Mouse (Mus musculus) liver, embryonic 14.5 days (tissue): Measurements from ENCODE around the gene Gm9821. TPM values are rescaled to one million over a fixed set of nuclear protein-coding genes. Genes with fewer than 3 reads are reported as not detected.
A peak's percentile ranks its signal among the peaks of the same experiment; 100 is the strongest.

Experiments
- ATAC-seq: fragments of 200-750 bp; cut with Nextera tagmentation; 2 replicates; pipeline ENCODE4 v1.8.0; 2017; ENCODE audit warnings: moderate number of reproducible peaks, mild to moderate bottlenecking, moderate library complexity; ENCODE audit not compliant: insufficient read depth
- DNase-seq, 3 experiments: peaks; one replicate each; pipeline ENCODE4 v3.0.0-alpha.2; 2012 to 2013; ENCODE audit warnings: low read depth in 3 of 3, low spot score in 3 of 3
- H3K27ac ChIP-seq: fragments of 300-500 bp; sonication (generic); 2 replicates; pipeline ENCODE4 v1.5.1; 2014; ENCODE audit warnings: moderate library complexity, mild to moderate bottlenecking, control low read depth, inconsistent platforms
- H3K27me3 ChIP-seq: fragments of 300-500 bp; sonication (generic); 2 replicates; pipeline ENCODE4 v1.6.1; 2014; ENCODE audit warnings: mild to moderate bottlenecking, low read length, moderate library complexity; ENCODE audit not compliant: control insufficient read depth, insufficient read depth
- H3K36me3 ChIP-seq: fragments of 300-500 bp; sonication (generic); replicated peaks from 2 replicates; pipeline ENCODE4 v1.6.1; 2014; ENCODE audit warnings: low read depth; ENCODE audit not compliant: control insufficient read depth, insufficient read depth
- H3K4me1 ChIP-seq, 2 experiments: fragments of 200-500 bp in 1 of 2; fragments of 300-500 bp in 1 of 2; sonication (generic) in 1 of 2; replicated peaks; 2 replicates each; pipeline ENCODE4 v1.6.1; 2012 to 2014; ENCODE audit warnings: antibody characterized with exemption in 1 of 2, inconsistent platforms in 1 of 2, low read length in 1 of 2; ENCODE audit not compliant: control insufficient read depth in 2 of 2, insufficient read depth in 2 of 2
- H3K4me2 ChIP-seq: fragments of 300-500 bp; sonication (generic); 2 replicates; pipeline ENCODE4 v1.6.1; 2014; ENCODE audit warnings: low read depth, mild to moderate bottlenecking, control low read depth, moderate library complexity
- H3K4me3 ChIP-seq, 2 experiments: fragments of 200-500 bp in 1 of 2; fragments of 300-500 bp in 1 of 2; sonication (generic) in 1 of 2; 2 replicates each; pipeline ENCODE4 v1.5.1; 2012 to 2014; ENCODE audit warnings: low read depth in 2 of 2, low read length in 2 of 2, mild to moderate bottlenecking in 2 of 2, control low read depth in 1 of 2, inconsistent platforms in 1 of 2, moderate library complexity in 1 of 2; ENCODE audit not compliant: insufficient read depth in 1 of 2
- H3K9ac ChIP-seq: fragments of 300-500 bp; sonication (generic); replicated peaks from 2 replicates; pipeline ENCODE4 v1.6.1; 2014; ENCODE audit warnings: mild to moderate bottlenecking, control low read depth, moderate library complexity
- H3K9me3 ChIP-seq: fragments of 300-500 bp; sonication (generic); 2 replicates; pipeline ENCODE4 v1.6.1; 2016; ENCODE audit warnings: low read length, mixed read lengths; ENCODE audit not compliant: control insufficient read depth
- CTCF ChIP-seq: IDR thresholded peaks from 2 replicates; pipeline ENCODE4 v1.5.1; 2016; ENCODE audit warnings: antibody characterized with exemption, low read depth, control low read depth
- EP300 ChIP-seq: IDR thresholded peaks from 2 replicates; pipeline ENCODE4 v1.6.1; 2016; ENCODE audit warnings: antibody characterized with exemption, low read depth
- WGBS: fragments of 180-500 bp; shearing (Covaris S2); extraction: QIAGEN DNeasy Blood & Tissue Kit; methylation state at CpG from one replicate; pipeline ENCODE4 v1.1.7; 2014; ENCODE audit not compliant: insufficient replicate concordance; 5-methylcytosine and 5-hydroxymethylcytosine counted together
- polyA plus RNA-seq, 2 experiments: library from polyadenylated mRNA; depleted of rRNA in 1 of 2; stranded (reverse) in 1 of 2; unstranded in 1 of 2; fragments of >200 nt; fragmentation: Nextera tagmentation in 1 of 2; extraction: Ambion mirVana in 1 of 2; gene quantifications; 2 replicates each; pipeline versions ENCODE4 v1.2.1 to v1.2.3; 2012 to 2014

Gene Gm9821
- polyA plus RNA-seq, 2 experiments: 0.01 to 0.63 TPM

DNA sequence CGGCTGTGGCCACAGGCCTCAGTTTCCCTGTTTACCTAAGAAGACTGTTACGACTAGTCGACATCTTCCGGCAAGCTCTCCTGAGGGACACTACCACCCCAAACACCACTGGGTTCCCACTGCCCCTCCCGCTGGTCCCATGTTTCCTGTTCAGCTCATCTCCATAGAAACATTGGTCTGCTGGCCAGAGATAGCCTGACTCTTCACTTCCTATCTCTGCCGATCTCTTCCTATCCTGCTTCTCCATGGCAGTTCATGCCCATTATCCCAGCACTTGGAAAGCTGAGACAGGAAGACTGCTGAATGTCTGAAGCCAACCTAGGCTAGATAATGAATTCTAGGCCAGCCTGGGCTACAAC, 2.6 kb downstream of the Gm9821 start:
- Histone ChIP-seq H3K9me3 (no peaks in the 10 kb centered on the region), H3K9ac (peak overlapping the region; percentile 63), H3K4me3 (peak overlapping the region; percentile 45 to 48), H3K36me3 (peaks cover 8% of the 10 kb centered on the region), H3K4me2 (peak overlapping the region; percentile 68), H3K4me1 (peaks cover 47 to 55% of the 10 kb centered on the region in 2 experiments), H3K27ac (peak overlapping the region; percentile 74), H3K27me3 (no peaks in the 10 kb centered on the region)
- DNase-seq (peak; percentile 63 to 70 (median 64)), ATAC-seq (peak; percentile 57)
- 5% methylated on average over 6 of the region's 6 CpGs for WGBS
- TF ChIP-seq CTCF (no peak), EP300 (peak; percentile 70)

DNA sequence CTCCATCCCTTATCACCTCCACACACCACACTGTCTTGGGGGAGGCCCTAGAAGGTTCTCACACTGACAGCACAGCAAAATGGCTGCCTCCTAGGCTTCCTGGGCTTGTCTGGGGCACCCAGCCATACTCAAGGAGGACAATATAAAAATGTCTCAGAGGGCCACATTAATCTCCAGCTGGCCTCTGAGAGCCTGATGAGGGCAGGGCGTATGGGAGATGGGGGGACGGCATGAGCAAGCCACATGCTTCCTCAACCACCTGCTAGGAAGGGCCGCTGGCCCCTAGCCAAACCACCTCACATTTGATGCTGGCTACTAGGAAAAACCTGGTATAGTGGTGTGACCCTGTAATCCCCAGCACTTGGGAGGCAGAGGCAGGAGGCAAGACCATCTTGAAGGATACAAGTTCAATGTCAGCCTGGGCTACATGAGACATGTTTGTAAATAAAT, 3.3 kb downstream of the Gm9821 start:
- peak overlapping the region; percentile 74 for H3K27ac ChIP-seq
- DNase-seq (no peak), ATAC-seq (peak; percentile 36)
- TF ChIP-seq CTCF: no peak
- no peak for TF ChIP-seq EP300
- no peaks in the 10 kb centered on the region for H3K27me3 ChIP-seq
- peaks cover 4% of the 10 kb centered on the region; the same call in 1 of the 2 replicates for H3K36me3 ChIP-seq
- H3K9me3 ChIP-seq: no peaks in the 10 kb centered on the region
- H3K4me1 ChIP-seq: peaks cover 50 to 60% of the 10 kb centered on the region in 2 experiments
- H3K4me2 ChIP-seq: peak overlapping the region; percentile 68
- H3K9ac ChIP-seq: peak overlapping the region; percentile 63
- 17% methylated on average over 3 of the region's 3 CpGs for WGBS
- H3K4me3 ChIP-seq: peak overlapping the region; percentile 48 to 53

DNA sequence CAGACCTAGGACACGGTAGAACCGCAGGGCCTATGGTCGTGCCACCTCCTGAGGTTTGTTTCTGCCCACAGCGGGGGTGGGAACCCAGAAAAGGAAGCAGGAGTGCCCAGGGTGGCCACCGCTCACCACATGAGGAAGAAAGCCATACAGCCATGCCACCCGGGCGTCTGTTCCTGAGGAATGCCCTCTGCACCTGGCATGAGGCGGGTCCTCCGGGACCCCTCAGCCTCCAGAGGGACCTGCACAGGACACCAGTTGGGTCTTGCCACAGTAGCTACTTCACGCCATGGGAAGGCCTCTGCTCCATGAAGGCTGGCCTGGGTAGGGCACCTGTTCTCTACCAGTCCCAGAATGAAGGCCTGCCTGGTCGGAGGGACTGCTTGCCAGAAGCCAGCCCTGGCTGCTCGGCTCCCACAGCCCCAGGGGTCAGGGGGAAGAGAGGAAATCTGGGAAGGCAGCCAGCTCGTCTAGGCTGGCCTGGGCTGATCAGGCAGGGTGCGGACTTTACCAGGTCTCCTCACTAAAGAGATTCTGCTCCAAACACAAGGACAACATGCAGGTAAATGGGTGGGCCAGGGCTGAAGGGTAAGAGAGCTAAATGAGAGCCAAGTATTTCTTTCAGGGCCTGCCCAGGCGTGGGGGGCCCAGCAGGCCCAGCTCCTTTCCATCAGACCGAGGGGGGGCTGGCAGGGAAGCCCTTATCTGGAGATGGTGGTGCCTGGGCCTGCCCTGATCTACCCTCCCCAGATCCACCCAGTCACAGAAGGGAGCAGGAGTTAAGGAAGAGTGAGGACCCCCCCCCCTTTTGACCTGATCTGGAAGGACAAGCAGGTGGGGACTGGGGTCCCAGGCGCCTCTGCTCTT, 4.1 kb downstream of the Gm9821 start:
- peak in 1 of 3 experiments; percentile 62 for DNase-seq
- Histone ChIP-seq H3K36me3 (peaks cover 4% of the 10 kb centered on the region; the same call in 1 of the 2 replicates), H3K4me3 (peak overlapping the region; percentile 48 to 53), H3K4me1 (peaks cover 50 to 62% of the 10 kb centered on the region in 2 experiments), H3K9me3 (no peaks in the 10 kb centered on the region), H3K9ac (peak overlapping the region; percentile 63), H3K27me3 (no peaks in the 10 kb centered on the region), H3K27ac (peak overlapping the region; percentile 74), H3K4me2 (peak overlapping the region; percentile 68)
- WGBS: 7% methylated on average over 17 of the region's 17 CpGs
- peak; percentile 81 for ATAC-seq
- TF ChIP-seq CTCF (0 out of 2 replicates have a peak, but pooled peaks have one; percentile 6), EP300 (peak; percentile 88)

DNA sequence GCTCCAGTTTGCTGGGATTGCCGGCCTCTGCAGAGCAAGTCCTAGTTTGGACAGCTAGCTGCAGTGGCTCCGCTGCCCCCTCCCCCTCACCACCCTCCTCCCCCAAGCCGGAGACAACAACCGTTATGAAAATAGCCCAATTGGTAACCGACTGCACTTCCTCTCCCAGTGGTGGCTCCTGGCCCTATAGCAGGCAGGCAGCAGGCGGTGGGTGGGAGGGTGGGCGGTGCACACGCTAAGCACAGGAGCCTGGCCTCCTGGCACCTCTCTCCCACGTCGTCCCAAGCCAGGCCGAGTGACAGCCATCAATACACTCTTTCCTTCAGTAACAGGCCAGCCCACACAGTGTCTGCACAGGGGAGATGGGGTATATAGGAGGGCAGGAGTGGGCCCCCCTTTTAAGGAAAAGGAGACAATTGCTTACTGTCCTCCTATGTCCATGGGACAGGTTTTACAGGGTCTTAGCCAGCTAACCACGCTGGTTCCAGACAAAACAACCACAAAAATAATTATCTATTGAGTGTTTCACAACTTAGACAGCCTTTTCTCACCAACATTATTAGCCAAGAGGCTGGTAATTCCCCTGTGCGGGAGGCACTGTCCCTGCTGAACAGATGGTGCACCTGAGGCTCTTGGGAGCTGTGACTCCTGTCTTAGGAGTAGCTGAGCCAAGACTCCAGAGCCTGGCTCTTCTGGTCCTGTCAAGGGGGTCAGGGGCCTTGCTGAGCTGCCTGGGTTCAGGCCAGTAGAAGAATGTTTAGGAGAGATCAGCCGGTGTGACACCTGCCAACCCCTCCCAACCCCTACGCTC, 5.0 kb downstream of the Gm9821 start:
- WGBS: 7% methylated on average over 15 of the region's 15 CpGs
- ATAC-seq (peak; percentile 74), DNase-seq (peak in 1 of 3 experiments; percentile 59)
- Histone ChIP-seq H3K27me3 (no peaks in the 10 kb centered on the region), H3K27ac (peak overlapping the region; percentile 74), H3K9ac (peak overlapping the region; percentile 63), H3K4me2 (peak overlapping the region; percentile 68), H3K4me1 (peaks cover 52 to 68% of the 10 kb centered on the region in 2 experiments), H3K4me3 (peak overlapping the region; percentile 48 to 53), H3K9me3 (no peaks in the 10 kb centered on the region), H3K36me3 (no peaks in the 10 kb centered on the region; the same call in 1 of the 2 replicates)
- no peak for TF ChIP-seq EP300
- TF ChIP-seq CTCF: 0 out of 2 replicates have a peak, but pooled peaks have one; percentile 1
